Mouse (Mus musculus) testis, adult 2 months (tissue): ENCODE measurements around the gene Rcn1.

ENCODE experiments used
- CTCF ChIP-seq: fragments of 200-500 bp; IDR thresholded peaks from 2 replicates; pipeline ENCODE4 v1.5.1; 2012; ENCODE audit warnings: low read depth, mild to moderate bottlenecking, inconsistent platforms, low read length, moderate library complexity; ENCODE audit not compliant: control insufficient read depth, insufficient read depth, insufficient replicate concordance
- POLR2A ChIP-seq: fragments of 200-500 bp; IDR thresholded peaks from 2 replicates; pipeline ENCODE4 v1.6.1; 2012; ENCODE audit warnings: low read depth, mild to moderate bottlenecking, inconsistent platforms, low read length, moderate library complexity; ENCODE audit not compliant: control insufficient read depth

DNA sequence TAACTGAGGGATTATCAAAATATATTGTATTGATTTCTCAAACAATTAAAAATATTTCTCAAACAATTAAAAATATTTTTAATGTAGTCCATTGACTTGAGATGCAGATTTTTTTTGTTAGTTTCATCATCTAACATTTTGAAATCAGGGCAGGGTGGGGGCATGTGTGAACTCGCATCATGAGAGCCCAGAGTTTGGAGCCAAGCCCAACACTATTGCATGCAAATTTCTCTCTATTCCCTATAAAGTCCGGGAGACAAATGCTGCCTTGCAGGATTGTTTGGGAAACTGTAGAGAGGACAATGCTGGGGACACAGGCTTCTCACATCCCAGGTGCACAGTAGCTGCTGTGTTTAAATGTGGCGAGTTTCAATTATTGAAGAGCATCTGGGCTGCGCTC lies 23.4 kb downstream of the Rcn1 start:
- TF ChIP-seq CTCF (no peak), POLR2A (no peak)
